Mouse (Mus musculus) G1E (cell line): ENCODE results near the gene Tepp. TPM values are rescaled to one million over a fixed set of nuclear protein-coding genes. Genes with fewer than 3 reads are reported as not detected.

Source experiments
- ATAC-seq: 2 replicates; pipeline ENCODE4 v1.8.0; 2016; ENCODE audit warnings: mild to moderate bottlenecking; ENCODE audit not compliant: insufficient number of reproducible peaks, poor library complexity, low FRiP score, severe bottlenecking; ENCODE audit errors: extremely low read depth
- DNase-seq: peaks from one replicate; pipeline ENCODE4 v3.0.0; 2012; ENCODE audit warnings: low spot score
- H3K27me3 ChIP-seq: 2 replicates; pipeline ENCODE4 v1.6.1; 2012; ENCODE audit warnings: mild to moderate bottlenecking, low read length, inconsistent platforms; ENCODE audit not compliant: insufficient read depth
- H3K36me3 ChIP-seq: replicated peaks from 2 replicates; pipeline ENCODE3; 2012; ENCODE audit warnings: mild to moderate bottlenecking, inconsistent platforms
- H3K4me1 ChIP-seq: 2 replicates; pipeline ENCODE4 v1.6.1; 2012; ENCODE audit warnings: low read depth, low read length, inconsistent platforms, mixed read lengths; ENCODE audit not compliant: insufficient read depth
- H3K4me3 ChIP-seq: 2 replicates; pipeline ENCODE4 v1.5.1; 2012; ENCODE audit warnings: low read depth, mild to moderate bottlenecking, inconsistent platforms, low read length, moderate library complexity, mixed read lengths
- H3K9me3 ChIP-seq: replicated peaks from 2 replicates; pipeline ENCODE4 v1.6.1; 2012; ENCODE audit warnings: inconsistent platforms
- CTCF ChIP-seq: IDR thresholded peaks from 2 replicates; pipeline ENCODE4 v1.5.1; 2012; ENCODE audit warnings: low read depth, low read length, inconsistent platforms, mixed read lengths
- GATA1 ChIP-seq: IDR thresholded peaks from 2 replicates; pipeline ENCODE4 v1.6.1; 2012; ENCODE audit warnings: borderline replicate concordance, low read length, inconsistent platforms, mixed read lengths
- GATA2 ChIP-seq: IDR thresholded peaks from 2 replicates; pipeline ENCODE4 v1.6.1; 2012; ENCODE audit warnings: low read depth, low read length, inconsistent platforms, borderline replicate concordance
- POLR2AphosphoS5 ChIP-seq: IDR thresholded peaks from 2 replicates; pipeline ENCODE4 v1.6.1; 2012; ENCODE audit warnings: low read depth, low read length, inconsistent platforms; ENCODE audit not compliant: insufficient replicate concordance
- TAL1 ChIP-seq: conservative IDR thresholded peaks from 2 replicates; pipeline ENCODE4 v1.6.1; 2012; ENCODE audit warnings: low read depth, low read length, inconsistent platforms, mixed read lengths
- polyA plus RNA-seq: library from polyadenylated mRNA; stranded (reverse); fragments of >175 nt; gene quantifications from 2 replicates; pipeline ENCODE4 v1.2.3, GENCODE M21; 2012
- total RNA-seq, 2 experiments: library from RNA; stranded (forward) in 1 of 2; stranded (reverse) in 1 of 2; fragments of 200-1000 nt in 1 of 2; fragments of >200 nt in 1 of 2; fragmentation: Nextera tagmentation in 1 of 2; gene quantifications; 2 replicates each; pipeline ENCODE4 v1.2.3; 2014 to 2017

Tepp gene
- total and polyA plus RNA-seq, 3 experiments, result not detected

DNA sequence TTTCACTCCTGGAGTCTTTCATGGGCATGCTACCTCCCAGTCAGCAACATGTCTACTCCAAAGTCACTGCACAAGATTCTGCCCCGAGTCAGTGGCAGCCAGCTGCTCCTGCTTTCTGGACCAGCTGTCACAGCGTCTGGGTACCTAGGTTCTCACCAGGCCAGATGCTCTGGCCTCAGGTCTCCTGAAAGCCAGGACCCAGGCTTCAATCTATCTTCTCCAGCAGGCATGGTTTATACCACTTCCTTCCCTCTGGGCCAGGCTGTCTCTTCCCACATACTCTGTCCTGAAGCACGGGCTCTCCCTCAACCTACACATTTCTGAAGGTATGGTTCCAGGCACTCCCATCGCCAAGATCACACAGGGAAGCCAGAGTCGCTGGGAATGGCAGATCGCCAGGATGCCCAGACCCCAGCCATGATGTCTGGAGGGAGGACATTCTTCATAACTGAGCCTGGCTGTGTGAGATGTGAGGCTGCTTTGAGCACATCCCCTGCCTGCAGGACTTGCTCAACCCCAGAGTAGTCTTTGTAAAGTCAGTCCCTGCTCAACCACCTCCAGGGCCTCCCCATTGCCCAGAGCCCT lies 21.2 kb upstream of the Tepp start:
- ATAC-seq, result no peak
- Histone ChIP-seq H3K9me3 (no peaks in the 10 kb centered on the region), H3K36me3 (no peaks in the 10 kb centered on the region), H3K4me3 (no peak overlapping the region), H3K27me3 (peaks cover 26% of the 10 kb centered on the region), H3K4me1 (no peaks in the 10 kb centered on the region)
- TF ChIP-seq TAL1, result no peak
- no peak for TF ChIP-seq POLR2AphosphoS5
- TF ChIP-seq GATA2, result no peak
- TF ChIP-seq CTCF, result no peak
- no peak for TF ChIP-seq GATA1
- no peak for DNase-seq

DNA sequence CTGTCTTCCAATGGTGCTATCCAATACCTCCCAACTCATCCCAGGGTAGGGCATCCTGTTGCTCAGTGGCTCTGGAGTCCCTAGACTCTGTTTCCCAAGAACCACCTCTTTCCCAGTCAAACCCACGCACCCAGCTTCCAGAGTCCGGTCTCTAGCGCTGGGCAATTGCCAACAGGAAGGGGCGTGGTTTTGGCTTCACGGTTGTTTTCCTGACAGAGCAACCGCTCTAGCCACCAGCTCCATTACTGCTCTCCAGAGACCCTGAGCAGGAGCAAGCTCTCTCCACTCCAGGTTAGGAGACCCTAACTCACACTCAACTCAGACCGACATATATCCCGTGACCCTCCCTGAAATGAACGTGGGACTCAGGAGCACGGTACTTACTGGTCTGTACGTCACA lies 17.2 kb upstream of the Tepp start:
- DNase-seq (no peak), ATAC-seq (no peak)
- H3K9me3 ChIP-seq, result no peaks in the 10 kb centered on the region
- no peaks in the 10 kb centered on the region for H3K36me3 ChIP-seq
- no peak overlapping the region for H3K4me3 ChIP-seq
- TF ChIP-seq TAL1, result no peak
- no peak for TF ChIP-seq POLR2AphosphoS5
- no peak for TF ChIP-seq CTCF
- TF ChIP-seq GATA2, result no peak
- TF ChIP-seq GATA1, result no peak
- H3K4me1 ChIP-seq, result no peaks in the 10 kb centered on the region
- peaks cover 25% of the 10 kb centered on the region for H3K27me3 ChIP-seq

DNA sequence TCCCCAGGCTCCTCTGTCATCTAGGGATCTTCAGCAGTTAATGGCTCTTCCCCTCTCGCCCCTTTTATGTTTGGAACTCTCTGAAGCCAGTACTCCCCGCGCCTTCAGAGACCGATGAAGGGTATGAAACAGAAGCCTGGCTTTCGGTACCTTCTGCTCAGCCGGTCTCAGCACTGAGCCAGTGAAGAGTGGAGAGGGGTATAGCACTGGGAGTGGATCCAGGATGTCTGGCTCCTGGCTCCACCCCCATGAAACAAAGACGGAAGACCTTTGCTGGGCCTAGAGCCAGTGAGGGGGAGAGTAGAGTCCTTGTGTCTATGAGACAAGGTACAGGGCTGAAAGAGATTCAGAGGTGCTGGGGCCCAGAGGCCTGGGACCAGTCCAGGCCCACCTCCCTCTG lies 16.5 kb upstream of the Tepp start:
- TF ChIP-seq GATA2 (no peak), TAL1 (no peak), GATA1 (no peak), POLR2AphosphoS5 (no peak), CTCF (no peak)
- Histone ChIP-seq H3K9me3 (no peaks in the 10 kb centered on the region), H3K36me3 (no peaks in the 10 kb centered on the region), H3K27me3 (peaks cover 21% of the 10 kb centered on the region), H3K4me1 (no peaks in the 10 kb centered on the region), H3K4me3 (no peak overlapping the region)
- ATAC-seq (no peak), DNase-seq (no peak)

DNA sequence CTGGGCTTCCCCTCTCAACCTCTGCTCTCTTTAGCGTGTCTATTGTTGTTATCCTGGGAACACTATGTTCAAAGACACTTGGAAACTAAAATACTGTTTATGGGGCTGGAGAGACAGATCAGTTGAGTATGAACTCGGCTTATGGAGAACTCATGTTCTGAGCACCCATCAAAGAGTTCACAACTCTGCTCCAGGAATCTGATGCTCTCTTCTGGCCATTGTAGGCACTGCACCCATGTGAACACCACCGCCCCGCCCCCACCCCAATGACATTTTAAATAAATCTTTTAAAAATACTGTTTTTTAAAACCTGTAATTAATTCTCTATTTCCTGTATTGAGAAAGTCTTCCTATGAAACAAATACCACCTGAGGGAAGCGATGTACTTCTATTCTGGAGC lies 8.0 kb upstream of the Tepp start:
- no peak overlapping the region for H3K4me3 ChIP-seq
- no peaks in the 10 kb centered on the region for H3K9me3 ChIP-seq
- ATAC-seq (no peak), DNase-seq (no peak)
- H3K27me3 ChIP-seq, result peaks cover 17% of the 10 kb centered on the region; the same call in 1 of the 2 replicates
- TF ChIP-seq CTCF (peak; percentile 21; the same call in 1 of the 2 replicates), TAL1 (no peak)
- H3K36me3 ChIP-seq, result no peaks in the 10 kb centered on the region
- no peaks in the 10 kb centered on the region for H3K4me1 ChIP-seq

DNA sequence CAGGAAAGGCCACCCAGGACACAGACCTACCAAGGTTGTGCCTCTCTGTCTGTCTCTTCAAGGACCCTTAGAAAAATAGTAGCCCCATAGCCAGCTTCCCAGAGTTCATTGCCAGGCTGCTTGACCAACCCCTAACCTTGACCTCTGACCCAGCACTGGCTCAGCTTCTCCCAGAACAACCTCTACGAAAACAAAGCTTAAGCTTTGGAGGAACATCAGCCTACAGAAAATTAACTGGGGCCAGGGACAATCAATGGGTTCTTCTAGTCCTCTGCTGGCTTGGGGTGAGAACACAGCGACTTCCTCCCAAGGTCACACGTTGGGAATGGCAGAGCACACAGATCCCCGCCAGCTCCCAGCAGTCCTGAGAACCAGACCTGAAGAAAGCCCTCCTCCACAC lies 4.8 kb upstream of the Tepp start:
- no peak for TF ChIP-seq CTCF
- TF ChIP-seq GATA2, result no peak
- TF ChIP-seq TAL1, result no peak
- TF ChIP-seq POLR2AphosphoS5, result no peak
- TF ChIP-seq GATA1, result no peak
- Histone ChIP-seq H3K4me3 (no peak overlapping the region), H3K9me3 (no peaks in the 10 kb centered on the region), H3K27me3 (peaks cover 24% of the 10 kb centered on the region; the same call in 1 of the 2 replicates), H3K4me1 (no peaks in the 10 kb centered on the region), H3K36me3 (no peaks in the 10 kb centered on the region)
- ATAC-seq, result no peak
- no peak for DNase-seq

DNA sequence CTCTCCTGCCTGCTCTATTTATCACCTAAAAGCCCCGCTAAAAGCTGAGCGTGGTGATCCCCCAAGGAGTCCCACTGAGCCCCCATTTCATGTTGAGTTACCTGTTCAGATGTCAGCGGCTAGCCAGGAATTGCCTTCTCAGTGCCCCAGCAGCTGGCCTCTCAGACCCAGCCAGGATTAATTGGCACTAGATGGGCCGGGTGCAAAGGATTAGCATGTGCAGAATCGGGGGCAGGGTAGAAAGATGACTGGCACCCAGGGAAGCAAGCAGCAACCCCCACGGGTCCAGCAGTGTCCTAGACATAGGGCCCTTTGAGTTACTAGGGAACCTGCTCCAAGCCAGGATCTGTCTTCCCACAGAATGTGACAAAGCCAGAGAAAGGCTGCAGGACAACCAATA lies 3.9 kb upstream of the Tepp start, which contains the start of gene Cngb1:
Gene Cngb1 (minus strand): TSS at position 155 of the 400 bp plus-strand sequence.
- H3K4me1 ChIP-seq, result no peaks in the 10 kb centered on the region
- ATAC-seq (no peak), DNase-seq (no peak)
- H3K27me3 ChIP-seq, result peaks cover 29% of the 10 kb centered on the region; the same call in 1 of the 2 replicates
- TF ChIP-seq GATA2 (no peak), CTCF (no peak), POLR2AphosphoS5 (no peak), TAL1 (no peak), GATA1 (no peak)
- no peak within 1 kb of the TSS for H3K4me3 ChIP-seq
- no peaks in the 10 kb centered on the region for H3K9me3 ChIP-seq
- no peaks in the 10 kb centered on the region for H3K36me3 ChIP-seq
